Mouse (Mus musculus) layer of hippocampus, adult 11-12 months (tissue): Measurements from ENCODE around the gene Sgca.
A peak's percentile ranks its signal among the peaks of the same experiment; 100 is the strongest.
"Not testable (repeated sequence)": the region's sequence is repeated elsewhere in the genome, so short reads cannot be mapped to it uniquely, and the experiment has no call there.

ENCODE experiments used
- DNase-seq: peaks from one replicate; pipeline ENCODE4 v3.0.0; 2022; ENCODE audit warnings: low spot score

The Sgca gene

GRCm38 (mm10) chr11:94976199-94976598 is at the start of gene Sgca:
Gene Sgca, minus strand, starts transcription at chr11:94976327.
- no peak for DNase-seq

GRCm38 (mm10) chr11:95025227-95026012 is 49.3 kb upstream of the Sgca start:
- DNase-seq: no peak

GRCm38 (mm10) chr11:95024439-95025184 is 48.5 kb upstream of the Sgca start:
- no peak for DNase-seq

- DNase-seq: no peak
Observed at GRCm38 (mm10) chr11:95023481-95023880, 47.4 kb upstream of the Sgca start.

- no peak for DNase-seq
Observed at GRCm38 (mm10) chr11:95022237-95022992, 46.3 kb upstream of the Sgca start.

- no peak for DNase-seq
Observed at GRCm38 (mm10) chr11:95015484-95015883, 39.4 kb upstream of the Sgca start.

- DNase-seq: no peak
Observed at GRCm38 (mm10) chr11:95012487-95012886, 36.4 kb upstream of the Sgca start.

GRCm38 (mm10) chr11:95012075-95012474 is 35.9 kb upstream of the Sgca start:
- no peak for DNase-seq

GRCm38 (mm10) chr11:95011416-95011815 is 35.3 kb upstream of the Sgca start:
- no peak for DNase-seq

GRCm38 (mm10) chr11:95010841-95011403 is 34.8 kb upstream of the Sgca start:
- DNase-seq: not testable (repeated sequence)

GRCm38 (mm10) chr11:95010141-95010739 is 34.1 kb upstream of the Sgca start:
- DNase-seq: no peak

- DNase-seq: peak; percentile 73
Observed at GRCm38 (mm10) chr11:95009629-95010014, 33.5 kb upstream of the Sgca start, which contains the start of gene Samd14. Gene Samd14, plus strand, starts transcription at chr11:95009879.

- no peak for DNase-seq
Observed at GRCm38 (mm10) chr11:95008661-95009628, 32.8 kb upstream of the Sgca start.

GRCm38 (mm10) chr11:95007418-95007817 is 31.3 kb upstream of the Sgca start:
- DNase-seq: no peak

GRCm38 (mm10) chr11:95006525-95007219 is 30.5 kb upstream of the Sgca start:
- peak; percentile 78 for DNase-seq

- DNase-seq: no peak
Observed at GRCm38 (mm10) chr11:95006038-95006437, 29.9 kb upstream of the Sgca start.

- DNase-seq: no peak
Observed at GRCm38 (mm10) chr11:95004937-95005198, 28.7 kb upstream of the Sgca start.

- no peak for DNase-seq
Observed at GRCm38 (mm10) chr11:95004136-95004936, 28.2 kb upstream of the Sgca start.

- DNase-seq: peak; percentile 75
Observed at GRCm38 (mm10) chr11:95002705-95003104, 26.6 kb upstream of the Sgca start.
